Mouse (Mus musculus) spleen, embryonic (tissue): Measurements from ENCODE around the gene H2-T22.

ENCODE experiments used
- CTCF ChIA-PET: fragments of 350-600 bp; sonication (Branson Sonifier 250); formaldehyde crosslinking; loops from one replicate; lab custom pipeline; 2022; lab: Charles Lee

H2-T22 gene

DNA sequence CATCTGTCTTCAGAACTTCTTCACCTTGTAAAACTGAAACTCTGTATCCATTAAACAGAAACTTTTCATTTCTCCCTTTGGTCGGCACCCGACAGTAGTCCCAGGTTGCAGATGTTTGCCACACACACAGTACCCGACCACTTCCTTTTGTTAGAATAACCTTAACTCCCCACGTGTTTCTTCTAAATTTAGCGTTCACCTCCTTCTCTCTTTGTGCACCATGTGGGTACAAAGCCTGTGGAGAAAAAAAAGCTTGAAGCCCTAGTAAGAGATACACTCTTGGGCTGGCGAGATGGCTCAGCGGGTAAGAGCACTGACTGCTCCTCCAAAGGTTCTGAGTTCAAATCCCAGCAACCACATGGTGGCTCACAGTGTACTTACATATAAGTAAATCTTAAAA, 43.2 kb downstream of the H2-T22 start:
- CTCF ChIA-PET: interaction anchor here (1.0 kb wide), 1 partner anchor 61 kb away, joined by 4 read pairs; no protein-coding TSS in a partner anchor

DNA sequence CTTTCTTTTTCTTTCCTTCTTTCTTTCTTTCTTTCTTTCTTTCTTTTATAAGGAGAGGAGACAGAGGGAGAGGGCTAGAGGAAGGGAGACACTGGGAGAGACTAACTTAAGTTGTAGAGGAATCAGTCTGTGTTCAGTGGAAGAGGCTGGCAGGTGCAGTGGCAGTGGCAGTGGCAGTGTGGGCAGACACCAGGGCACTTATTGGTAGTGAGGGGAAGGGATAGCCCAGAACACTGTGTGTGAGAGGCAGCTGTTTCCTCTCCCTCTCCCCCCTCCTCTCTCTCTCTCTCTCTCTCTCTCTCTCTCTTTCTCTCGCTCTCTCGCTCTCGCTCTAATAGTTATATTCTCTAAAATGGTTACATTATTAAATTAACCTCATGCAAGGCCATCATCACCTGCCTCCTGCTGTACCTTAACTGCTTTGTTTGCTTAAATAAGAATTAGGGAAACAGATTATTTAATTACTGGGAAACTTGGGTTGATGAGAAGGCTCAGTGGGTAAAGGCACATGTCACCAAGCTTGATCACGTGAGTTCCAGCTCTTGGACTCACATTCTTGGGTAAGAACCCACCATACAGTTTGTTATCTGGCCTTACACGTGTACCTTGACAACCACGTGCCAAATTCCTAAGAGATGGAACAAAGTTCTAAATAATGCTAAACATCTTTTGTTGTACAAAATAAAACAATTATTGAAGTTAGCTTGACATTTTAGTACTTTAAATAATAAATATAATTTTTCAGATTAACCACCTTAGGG, 43.8 kb downstream of the H2-T22 start:
- CTCF ChIA-PET: interaction anchor here (1.0 to 1.7 kb wide), 2 partner anchors 34 to 62 kb away, joined by 4 to 5 read pairs; partner anchors contain the start of gene H2-T23

DNA sequence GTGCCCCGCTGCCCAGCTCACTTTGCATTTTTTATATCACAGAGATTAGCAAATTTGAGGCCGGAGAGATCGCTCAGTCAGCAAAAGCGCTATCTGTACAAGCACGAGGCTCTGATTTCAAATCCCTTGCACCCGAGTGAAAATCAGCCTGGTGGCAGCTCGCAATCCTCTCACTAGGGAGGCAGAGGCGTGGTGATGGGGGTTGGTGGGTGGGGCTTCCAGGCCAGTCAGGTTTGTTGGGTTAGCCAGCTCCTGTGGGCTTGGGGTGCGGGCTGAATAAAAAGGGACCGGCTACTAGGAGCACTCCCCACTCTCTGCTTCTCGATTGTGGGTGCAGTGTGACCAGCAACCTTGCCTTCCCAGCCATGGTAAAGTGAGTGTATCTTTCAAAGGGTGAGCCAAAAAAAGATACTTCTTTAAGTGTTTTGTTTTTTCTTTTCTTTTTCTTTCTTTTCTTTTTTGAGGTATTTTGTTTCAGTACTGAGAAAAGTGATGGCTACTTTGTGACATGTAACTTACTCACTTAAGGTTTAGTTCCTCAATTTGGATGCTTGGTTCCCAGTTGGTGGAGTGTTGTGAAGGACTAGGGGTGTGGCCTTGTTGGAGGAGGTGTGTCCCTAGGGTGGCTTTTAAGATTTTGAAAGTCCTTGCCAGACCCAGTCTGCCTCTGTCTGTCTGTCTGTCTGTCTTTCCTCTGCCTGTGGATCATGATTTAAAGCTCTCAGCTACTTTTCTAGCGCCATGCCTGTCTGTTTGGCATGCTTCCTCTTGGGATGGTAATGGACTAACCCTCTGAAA, 44.6 kb downstream of the H2-T22 start:
- CTCF ChIA-PET: interaction anchor here (0.8 to 1.7 kb wide), 4 partner anchors 32 to 92 kb away, joined by 3 to 7 read pairs (median 5); partner anchors contain the start of gene H2-T23

DNA sequence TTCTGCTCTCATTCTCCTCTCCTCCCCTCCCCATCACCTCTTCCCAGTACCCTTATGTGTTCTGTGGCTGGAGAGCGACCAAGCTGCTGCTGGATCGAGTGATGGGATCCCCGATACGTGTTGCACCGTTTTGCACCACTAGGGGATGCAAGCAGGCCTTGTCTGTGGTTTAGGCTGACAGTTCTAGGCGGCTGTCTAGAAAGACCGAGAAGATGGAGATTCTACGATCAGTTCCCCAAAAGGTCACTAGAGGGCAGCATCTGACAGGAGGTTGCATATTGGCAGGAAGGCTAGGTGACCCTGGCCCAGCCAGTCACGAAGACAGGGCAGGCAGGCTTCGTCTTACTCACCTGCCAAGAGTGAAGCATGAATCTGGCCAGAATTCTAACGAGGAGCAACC, 45.6 kb downstream of the H2-T22 start:
- CTCF ChIA-PET: interaction anchor here (0.6 to 1.4 kb wide), 5 partner anchors 33 to 275 kb away, joined by 3 to 12 read pairs (median 5); partner anchors contain the start of gene Trim39

DNA sequence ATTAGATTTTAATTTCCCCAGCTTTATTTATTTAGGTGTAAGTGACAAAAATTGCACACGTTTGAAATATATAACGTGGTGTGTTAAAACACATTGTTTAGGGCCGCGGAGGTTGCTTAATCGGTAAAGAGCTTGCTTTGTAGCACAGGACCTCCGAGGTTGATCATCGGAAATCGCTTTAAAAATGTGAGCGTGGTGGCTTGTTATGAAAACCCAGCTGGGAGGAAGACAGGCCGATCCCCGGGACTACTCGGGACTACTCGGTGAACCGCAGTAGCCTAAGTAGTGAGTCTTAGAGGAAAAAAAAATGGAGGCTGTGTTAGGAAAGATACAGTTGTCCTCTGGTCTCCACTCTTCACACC, 47.7 kb downstream of the H2-T22 start:
- CTCF ChIA-PET: interaction anchor here (0.6 to 2.2 kb wide), 4 partner anchors 8 to 119 kb away, joined by 3 to 7 read pairs (median 4); no protein-coding TSS in a partner anchor

DNA sequence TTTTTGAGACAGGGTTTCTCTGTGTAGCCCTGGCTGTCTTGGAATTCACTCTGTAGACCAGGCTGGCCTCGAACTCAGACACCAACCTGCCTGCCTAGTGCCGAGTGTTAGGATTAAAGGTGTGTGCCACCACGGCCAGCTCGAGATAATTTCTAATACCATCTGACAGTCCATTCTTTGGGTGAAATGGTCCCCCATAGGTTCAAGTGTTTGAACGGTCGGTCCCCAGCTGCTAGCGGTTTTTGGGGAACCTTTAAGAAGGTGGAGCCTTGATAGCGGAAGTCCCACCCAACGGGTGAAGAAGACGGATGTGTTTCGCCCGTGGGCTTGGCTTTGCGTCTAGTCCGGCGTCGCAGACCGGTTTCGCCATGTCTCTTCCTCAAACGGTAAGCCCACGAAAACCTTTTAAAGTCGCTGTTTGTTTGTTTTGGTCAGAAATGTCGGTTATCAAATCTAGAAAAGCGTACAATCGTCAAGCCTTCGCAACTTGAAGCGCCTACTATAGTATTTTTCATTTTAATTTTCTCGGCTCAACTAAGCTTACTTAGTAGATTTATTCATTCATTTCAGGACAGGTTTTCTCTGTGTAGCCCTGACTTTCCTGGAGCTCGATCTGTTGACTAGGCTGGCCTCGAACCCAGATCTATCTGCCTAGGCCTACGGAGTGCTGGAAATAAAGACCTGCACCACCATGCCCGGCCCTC, 48.2 kb downstream of the H2-T22 start:
- CTCF ChIA-PET: interaction anchor here (0.6 to 2.2 kb wide), 4 partner anchors 9 to 119 kb away, joined by 3 to 7 read pairs (median 4); no protein-coding TSS in a partner anchor

DNA sequence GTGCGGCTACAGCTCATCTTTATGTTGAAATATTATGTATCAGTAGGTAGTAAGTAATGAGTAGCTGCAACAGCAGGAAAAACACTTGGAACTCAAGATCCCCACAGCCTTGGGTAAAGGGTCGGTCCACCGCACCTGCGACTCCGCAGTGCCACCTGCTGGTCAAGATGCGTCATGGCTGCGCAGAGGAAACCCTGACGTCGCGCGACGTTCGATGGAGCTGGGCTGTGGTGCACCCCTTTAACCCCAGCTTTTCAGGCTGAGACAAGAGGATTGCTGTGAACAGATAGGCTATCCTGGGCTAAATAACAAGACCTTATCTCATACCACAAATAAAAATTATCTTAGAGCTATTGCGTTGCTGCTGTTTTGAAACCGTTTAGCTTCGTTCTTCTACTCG, 48.9 kb downstream of the H2-T22 start:
- CTCF ChIA-PET: interaction anchor here (0.6 to 2.2 kb wide), 3 partner anchors 10 to 57 kb away, joined by 3 to 7 read pairs (median 4); no protein-coding TSS in a partner anchor

DNA sequence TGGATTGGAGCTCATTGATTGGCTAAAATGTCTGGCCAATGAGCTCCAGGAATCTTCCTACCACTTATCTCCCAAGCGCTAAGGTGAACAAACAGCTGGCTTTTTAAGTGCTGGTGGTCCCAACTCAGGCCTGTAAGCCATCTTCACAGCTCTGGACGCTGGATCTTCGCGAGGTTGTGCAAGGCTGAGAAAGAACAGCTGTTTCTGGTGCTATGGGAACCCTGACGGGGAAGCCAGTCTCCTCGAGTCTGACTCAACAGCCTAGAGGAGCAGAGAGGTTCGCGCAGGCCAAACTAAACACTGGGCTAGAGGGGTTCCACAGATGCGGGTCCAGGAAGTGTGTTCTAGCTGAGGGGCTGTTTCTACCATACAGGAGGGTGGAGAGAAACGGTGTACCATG, 50.8 kb downstream of the H2-T22 start:
- CTCF ChIA-PET: interaction anchor here (0.7 to 1.1 kb wide), 2 partner anchors 15 to 44 kb away, joined by 3 to 4 read pairs; no protein-coding TSS in a partner anchor
